Mouse (Mus musculus) embryonic facial prominence, embryonic 12.5 days (tissue): ENCODE results near the gene Rasa1. TPM values are rescaled to one million over a fixed set of nuclear protein-coding genes. Genes with fewer than 3 reads are reported as not detected.
A peak's percentile ranks its signal among the peaks of the same experiment; 100 is the strongest.

Source experiments
- ATAC-seq: fragments of 200-750 bp; cut with Nextera tagmentation; 2 replicates; pipeline ENCODE4 v1.8.0; 2017; ENCODE audit not compliant: insufficient number of reproducible peaks, insufficient read depth, low FRiP score, low TSS enrichment
- H3K27ac ChIP-seq: fragments of 300-500 bp; sonication (generic); 2 replicates; pipeline ENCODE4 v1.5.1; 2016; ENCODE audit warnings: mild to moderate bottlenecking
- H3K27me3 ChIP-seq: fragments of 300-500 bp; sonication (generic); 2 replicates; pipeline ENCODE4 v1.6.1; 2016; ENCODE audit warnings: mild to moderate bottlenecking, moderate library complexity
- H3K36me3 ChIP-seq: fragments of 300-500 bp; sonication (generic); 2 replicates; pipeline ENCODE4 v1.6.1; 2016; ENCODE audit warnings: mild to moderate bottlenecking
- H3K4me1 ChIP-seq: fragments of 300-500 bp; sonication (generic); 2 replicates; pipeline ENCODE4 v1.6.1; 2016
- H3K4me2 ChIP-seq: fragments of 300-500 bp; sonication (generic); replicated peaks from 2 replicates; pipeline ENCODE4 v1.6.1; 2016; ENCODE audit warnings: mild to moderate bottlenecking, moderate library complexity
- H3K4me3 ChIP-seq: fragments of 300-500 bp; sonication (generic); 2 replicates; pipeline ENCODE4 v1.5.1; 2016; ENCODE audit warnings: mild to moderate bottlenecking
- H3K9ac ChIP-seq: fragments of 300-500 bp; sonication (generic); 2 replicates; pipeline ENCODE4 v1.6.1; 2016; ENCODE audit warnings: mild to moderate bottlenecking, moderate library complexity
- H3K9me3 ChIP-seq: fragments of 300-500 bp; sonication (generic); 2 replicates; pipeline ENCODE4 v1.6.1; 2016; ENCODE audit warnings: mild to moderate bottlenecking, moderate library complexity
- WGBS: fragments of 180-500 bp; shearing (Covaris S2); methylation state at CpG from one replicate; pipeline ENCODE4 v1.1.7; 2016; 5-methylcytosine and 5-hydroxymethylcytosine counted together
- polyA plus RNA-seq: library from polyadenylated mRNA; unstranded; fragments of >200 nt; fragmentation: Nextera tagmentation; extraction: Ambion mirVana; gene quantifications from 2 replicates; pipeline ENCODE4 v1.2.1, GENCODE M21; 2016

Rasa1 gene
- polyA plus RNA-seq: 56.8 and 60.3 TPM in 2 replicates

DNA sequence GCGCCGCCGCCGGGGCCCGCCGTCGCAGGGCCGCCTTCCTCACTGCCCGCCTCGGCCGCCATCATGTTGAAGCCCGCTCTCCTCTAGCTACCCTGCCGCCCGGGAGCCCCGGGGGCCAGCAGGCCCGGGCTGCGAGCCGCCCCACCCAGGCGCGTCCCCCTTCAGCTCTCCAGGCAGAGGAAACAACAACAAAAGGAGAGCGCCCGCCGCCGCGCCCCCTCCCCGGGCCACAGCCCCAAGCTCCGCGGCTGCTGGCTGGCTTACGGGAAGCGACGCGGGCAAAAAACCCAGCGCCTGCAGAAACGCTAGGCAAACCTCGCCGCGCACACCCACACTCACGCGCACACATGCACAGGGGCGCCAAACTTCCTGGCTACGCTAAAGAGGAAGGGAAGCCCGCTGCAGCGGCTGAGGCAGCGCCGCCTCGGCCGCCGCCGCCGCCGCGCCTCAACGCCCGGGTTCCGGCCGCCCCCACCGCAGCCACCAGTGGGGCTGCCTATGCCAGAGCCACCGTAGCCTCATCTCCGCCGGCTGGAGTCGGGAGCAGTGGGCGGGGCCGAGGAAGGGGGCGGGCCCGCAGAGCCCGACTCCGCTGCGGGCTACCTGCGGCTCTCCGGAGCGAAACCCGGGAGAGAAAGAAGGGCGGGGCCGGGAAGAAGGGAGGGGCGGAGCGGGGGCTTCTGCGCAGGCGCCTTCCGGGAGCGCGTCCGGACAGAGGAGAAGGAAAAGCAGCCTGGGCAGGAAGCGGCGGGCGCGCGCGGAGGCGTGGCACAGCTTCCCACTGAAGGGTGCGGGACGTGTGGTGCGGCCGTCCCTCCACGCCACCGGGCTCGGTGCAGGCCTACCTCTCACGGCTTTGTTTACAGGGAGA lies at the start of gene Rasa1:
Gene Rasa1, minus strand, starts transcription at position 288 of the 871 bp plus-strand sequence.
- peak within 1 kb of the TSS; percentile 95 for H3K4me3 ChIP-seq
- WGBS: 1% methylated on average over 95 of the region's 97 CpGs
- H3K4me1 ChIP-seq: no peaks in the 10 kb centered on the region
- ATAC-seq: peak; percentile 100
- H3K9me3 ChIP-seq: no peaks in the 10 kb centered on the region
- no peaks in the 10 kb centered on the region for H3K36me3 ChIP-seq
- H3K9ac ChIP-seq: peak within 1 kb of the TSS; percentile 89
- H3K4me2 ChIP-seq: peak within 1 kb of the TSS; percentile 64
- H3K27me3 ChIP-seq: no peaks in the 10 kb centered on the region
- H3K27ac ChIP-seq: peak within 1 kb of the TSS; percentile 99

DNA sequence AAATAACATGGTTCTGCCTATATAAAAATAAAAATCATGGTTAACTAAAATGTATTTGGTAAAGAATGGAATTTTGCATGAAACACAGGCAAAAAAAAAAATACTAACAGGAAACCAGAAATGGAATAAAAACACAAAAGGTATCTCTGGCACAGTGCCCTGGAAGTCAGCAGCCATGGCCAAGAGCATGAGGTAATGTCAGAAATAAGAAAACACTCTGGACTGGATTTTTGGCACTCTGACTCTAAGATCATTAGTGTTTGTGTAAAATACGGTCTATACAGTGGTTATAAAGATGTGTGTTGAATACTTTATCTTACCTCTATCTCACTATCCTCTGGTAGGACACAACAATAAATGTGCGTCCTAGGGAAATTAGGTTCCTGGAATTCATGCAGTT lies 22.6 kb upstream of the Rasa1 start:
- no peak overlapping the region for H3K4me3 ChIP-seq
- no peaks in the 10 kb centered on the region for H3K36me3 ChIP-seq
- H3K27me3 ChIP-seq: no peaks in the 10 kb centered on the region
- H3K4me2 ChIP-seq: no peak overlapping the region
- no peak overlapping the region for H3K27ac ChIP-seq
- 90% methylated on average over 2 of the region's 2 CpGs for WGBS
- no peak for ATAC-seq
- H3K9ac ChIP-seq: no peak overlapping the region
- no peaks in the 10 kb centered on the region for H3K4me1 ChIP-seq
- H3K9me3 ChIP-seq: no peaks in the 10 kb centered on the region

DNA sequence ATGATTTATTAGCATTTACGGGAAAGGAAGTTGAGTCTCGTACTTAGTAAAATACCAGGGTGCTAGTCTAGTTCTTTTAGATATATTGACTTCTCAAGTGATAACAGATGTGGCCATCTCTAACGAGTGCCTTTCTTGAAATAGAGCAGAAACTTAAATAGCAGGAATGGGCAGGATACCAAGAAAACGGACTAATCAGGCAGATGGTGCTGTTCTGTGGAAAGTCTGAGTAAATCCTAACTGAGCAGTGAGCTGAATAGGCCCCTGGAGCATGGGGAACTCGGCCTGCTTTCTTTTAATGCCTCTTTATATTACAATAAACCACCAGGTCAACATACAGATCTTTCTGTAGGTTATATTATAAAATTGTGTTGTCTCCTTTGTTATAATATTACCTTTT lies 22.0 kb upstream of the Rasa1 start:
- no peak overlapping the region for H3K4me3 ChIP-seq
- no peak for ATAC-seq
- 40% methylated on average over 5 of the region's 5 CpGs for WGBS
- H3K36me3 ChIP-seq: no peaks in the 10 kb centered on the region
- H3K4me2 ChIP-seq: no peak overlapping the region
- no peaks in the 10 kb centered on the region for H3K4me1 ChIP-seq
- no peaks in the 10 kb centered on the region for H3K27me3 ChIP-seq
- no peak overlapping the region for H3K27ac ChIP-seq
- H3K9me3 ChIP-seq: no peaks in the 10 kb centered on the region
- H3K9ac ChIP-seq: no peak overlapping the region

DNA sequence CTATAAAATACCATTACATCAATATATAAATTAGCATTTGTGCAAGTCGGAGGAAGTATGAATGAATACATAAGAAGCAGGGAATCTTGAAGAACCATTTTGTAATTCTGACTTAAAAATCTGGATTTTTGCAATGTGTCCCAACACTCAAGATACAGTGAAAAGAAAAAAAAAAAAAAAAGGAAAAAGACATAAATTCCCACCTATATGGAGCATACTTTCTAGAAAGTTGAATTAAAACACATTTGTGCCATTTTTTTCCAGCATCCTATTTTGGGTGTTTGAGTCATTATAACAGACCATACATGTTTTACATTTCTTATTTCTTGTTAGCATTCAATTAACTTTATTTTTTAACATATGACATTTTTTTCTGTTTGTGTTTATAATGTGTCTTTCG lies 21.6 kb upstream of the Rasa1 start:
- Histone ChIP-seq H3K4me1 (no peaks in the 10 kb centered on the region), H3K9ac (no peak overlapping the region), H3K4me3 (no peak overlapping the region), H3K4me2 (no peak overlapping the region), H3K27ac (no peak overlapping the region), H3K27me3 (no peaks in the 10 kb centered on the region), H3K9me3 (no peaks in the 10 kb centered on the region), H3K36me3 (no peaks in the 10 kb centered on the region)
- ATAC-seq: no peak
- 92% methylated on average over 2 of the region's 2 CpGs for WGBS

DNA sequence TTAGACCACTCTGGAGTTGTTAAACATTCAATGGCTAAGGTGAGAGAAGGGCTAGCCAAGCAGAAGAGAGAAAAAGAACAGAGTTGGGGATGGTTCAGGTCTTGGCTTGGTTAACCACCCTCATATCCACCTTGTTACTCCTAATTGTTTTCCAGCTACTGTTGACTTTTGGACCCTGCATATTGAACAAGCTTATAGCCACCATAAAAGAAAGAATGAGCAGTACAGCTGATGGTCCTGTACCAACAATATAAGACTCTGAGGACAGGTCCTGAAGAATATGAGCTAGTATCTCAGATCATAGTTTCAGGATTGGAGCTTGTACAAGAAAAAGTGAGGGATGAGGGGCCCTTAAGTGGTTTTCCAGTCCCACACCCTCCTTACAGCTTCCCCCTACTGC lies 17.1 kb upstream of the Rasa1 start:
- no peaks in the 10 kb centered on the region for H3K36me3 ChIP-seq

DNA sequence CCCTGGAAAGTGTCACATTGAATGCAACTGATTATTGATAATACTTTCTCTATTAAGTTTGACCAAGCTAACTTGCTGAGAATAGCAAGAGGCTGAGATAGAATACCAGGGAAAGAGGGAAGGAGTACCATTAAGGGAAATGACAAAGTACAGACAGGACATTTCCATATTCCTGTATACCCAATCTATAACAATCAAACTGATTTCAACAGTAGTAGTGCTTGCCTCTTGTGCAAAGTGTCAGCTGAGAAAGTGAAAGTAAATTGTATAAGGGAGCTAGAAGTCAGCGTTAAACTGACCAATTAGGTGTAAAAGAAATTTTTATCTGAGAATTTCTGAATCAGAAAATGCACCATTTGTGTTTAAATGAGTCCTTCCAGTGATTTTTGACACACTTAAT lies 1.7 kb upstream of the Rasa1 start:
- no peaks in the 10 kb centered on the region for H3K9me3 ChIP-seq
- ATAC-seq: no peak
- no peak overlapping the region for H3K9ac ChIP-seq
- WGBS: 65% methylated on average over 1 of the region's 1 CpGs
- no peaks in the 10 kb centered on the region for H3K36me3 ChIP-seq
- no peaks in the 10 kb centered on the region for H3K27me3 ChIP-seq
- H3K4me1 ChIP-seq: no peaks in the 10 kb centered on the region
- no peak overlapping the region for H3K4me2 ChIP-seq
- no peak overlapping the region for H3K4me3 ChIP-seq
- no peak overlapping the region for H3K27ac ChIP-seq

More for the DNA sequence above, 17.1 kb upstream of the Rasa1 start:
- Histone ChIP-seq H3K4me3 (no peak overlapping the region), H3K4me1 (no peaks in the 10 kb centered on the region), H3K9ac (no peak overlapping the region), H3K9me3 (no peaks in the 10 kb centered on the region), H3K27me3 (no peaks in the 10 kb centered on the region), H3K4me2 (no peak overlapping the region), H3K27ac (no peak overlapping the region)
- no peak for ATAC-seq

DNA sequence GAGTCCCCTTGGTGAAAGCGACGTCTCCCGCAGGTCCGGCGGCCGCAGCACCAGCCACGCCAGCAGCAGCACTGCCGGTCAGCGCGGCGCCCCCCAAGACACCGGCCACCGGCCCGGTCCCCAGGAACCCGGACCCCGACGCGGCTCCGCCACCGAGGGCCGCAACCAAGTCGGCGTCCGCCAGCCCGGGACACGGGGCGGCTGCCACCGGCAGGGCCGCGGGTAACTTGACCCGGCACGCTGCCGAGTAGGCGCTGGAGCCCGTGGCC lies 422 bp downstream of the Rasa1 start:
- H3K4me3 ChIP-seq: peak overlapping the region; percentile 95
- H3K27me3 ChIP-seq: no peaks in the 10 kb centered on the region
- peak overlapping the region; percentile 64 for H3K4me2 ChIP-seq
- peak; percentile 4; the same call in 1 of the 2 replicates for ATAC-seq
- peak overlapping the region; percentile 89 for H3K9ac ChIP-seq
- H3K27ac ChIP-seq: peak overlapping the region; percentile 99
- no peaks in the 10 kb centered on the region for H3K4me1 ChIP-seq
- H3K36me3 ChIP-seq: no peaks in the 10 kb centered on the region
- no peaks in the 10 kb centered on the region for H3K9me3 ChIP-seq
- 0% methylated on average over 27 of the region's 35 CpGs for WGBS

DNA sequence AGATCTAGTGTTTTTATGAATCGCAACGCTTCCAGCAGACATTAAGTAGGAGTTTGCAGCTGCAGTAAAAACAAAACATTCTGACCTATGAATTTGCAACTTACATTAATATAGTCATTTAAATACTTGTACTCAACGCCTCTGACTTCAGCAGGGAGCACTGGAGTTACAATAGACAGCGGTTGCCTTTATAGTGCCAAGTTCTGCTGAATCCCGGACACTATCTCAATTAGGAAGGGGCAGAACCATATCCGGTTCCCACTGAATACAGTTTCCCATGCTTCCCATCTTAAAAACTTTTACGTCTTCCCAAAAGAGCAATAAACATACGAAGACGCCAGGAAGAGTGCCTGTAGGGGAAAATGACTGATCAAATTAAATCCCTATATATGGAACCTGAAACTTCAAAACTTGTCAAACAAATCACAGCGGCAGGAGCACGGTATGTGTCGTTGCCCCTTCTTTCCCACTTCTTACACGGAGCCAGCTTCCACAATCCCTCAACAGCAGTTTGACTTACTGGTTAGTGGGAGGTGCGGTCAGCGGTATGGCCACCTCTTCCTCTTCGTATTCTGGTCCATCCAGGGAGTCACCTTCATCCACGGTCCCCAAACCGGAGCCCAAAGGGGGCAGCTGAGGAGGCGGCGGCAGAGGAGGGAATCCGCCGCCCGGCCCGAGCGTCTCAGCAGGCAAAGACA lies 905 bp downstream of the Rasa1 start:
- Histone ChIP-seq H3K9me3 (no peaks in the 10 kb centered on the region), H3K4me3 (peak overlapping the region; percentile 95), H3K36me3 (no peaks in the 10 kb centered on the region), H3K27me3 (no peaks in the 10 kb centered on the region), H3K27ac (peak overlapping the region; percentile 99), H3K4me1 (no peaks in the 10 kb centered on the region), H3K4me2 (peak overlapping the region; percentile 64), H3K9ac (peak overlapping the region; percentile 89)
- under 1% methylated on average over 25 of the region's 25 CpGs for WGBS
- ATAC-seq: no peak

DNA sequence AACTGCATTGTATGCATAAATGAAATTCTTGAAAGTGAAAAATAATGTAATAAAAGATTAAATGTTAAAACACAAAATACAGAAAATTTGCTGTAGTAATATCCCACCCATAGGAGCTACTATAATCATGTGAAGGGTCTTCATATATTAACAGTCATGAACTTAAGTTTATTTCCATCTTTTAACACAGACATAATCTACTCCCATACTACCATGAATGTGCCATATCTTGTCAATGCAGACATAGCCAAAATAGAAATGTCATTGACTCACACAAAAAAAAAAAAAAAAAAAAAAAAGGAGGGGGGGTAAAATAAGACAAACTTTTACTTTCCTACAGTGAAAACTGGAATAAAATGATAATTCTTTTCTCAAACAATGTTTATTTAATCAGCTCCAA lies 6.3 kb downstream of the Rasa1 start:
- ATAC-seq: no peak
- Histone ChIP-seq H3K27me3 (no peaks in the 10 kb centered on the region), H3K36me3 (no peaks in the 10 kb centered on the region), H3K9me3 (no peaks in the 10 kb centered on the region), H3K4me2 (no peak overlapping the region), H3K4me3 (no peak overlapping the region), H3K9ac (no peak overlapping the region), H3K27ac (no peak overlapping the region), H3K4me1 (no peaks in the 10 kb centered on the region)

DNA sequence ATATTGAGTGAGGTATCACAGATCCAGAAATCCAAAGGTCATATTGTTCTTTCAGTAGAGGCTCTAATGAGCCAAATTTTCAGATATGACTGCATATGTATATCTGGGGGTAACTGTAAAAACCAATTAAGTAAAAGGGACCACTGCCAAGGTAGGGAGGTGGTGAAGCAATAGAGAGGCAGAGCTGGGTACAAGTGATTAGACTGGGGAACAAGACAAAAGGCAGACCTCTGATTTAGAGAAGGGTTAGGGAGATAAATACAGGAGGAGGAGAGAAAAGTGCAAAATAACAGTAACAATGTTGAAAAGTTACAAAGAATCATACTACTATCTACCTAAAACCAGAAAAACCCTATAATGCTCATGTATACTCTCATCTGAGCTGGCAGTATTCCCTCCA lies 10.0 kb downstream of the Rasa1 start:
- Histone ChIP-seq H3K4me1 (no peaks in the 10 kb centered on the region), H3K36me3 (no peaks in the 10 kb centered on the region), H3K9me3 (no peaks in the 10 kb centered on the region), H3K9ac (no peak overlapping the region), H3K4me2 (no peak overlapping the region), H3K27ac (no peak overlapping the region), H3K4me3 (no peak overlapping the region), H3K27me3 (no peaks in the 10 kb centered on the region)
- ATAC-seq: no peak

DNA sequence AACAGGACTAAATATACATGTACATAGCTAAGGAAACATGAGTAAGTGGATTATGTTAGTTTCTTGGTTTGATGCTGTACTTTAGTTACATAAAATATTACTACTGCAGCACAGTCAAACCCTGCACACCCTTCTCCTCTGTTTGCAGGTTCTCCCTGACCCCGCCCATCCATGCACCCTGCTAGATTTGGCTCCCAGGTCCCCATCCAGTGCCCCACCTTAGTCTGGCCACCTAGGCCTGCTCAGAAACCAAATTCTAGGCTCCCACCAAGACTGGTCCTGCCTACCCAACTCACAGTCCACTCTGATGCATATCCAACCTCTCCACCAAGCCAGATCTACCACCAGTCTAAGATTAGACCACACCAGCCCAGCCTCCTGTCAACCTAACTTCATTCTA lies 14.4 kb downstream of the Rasa1 start:
- Histone ChIP-seq H3K27me3 (no peaks in the 10 kb centered on the region), H3K9ac (no peak overlapping the region), H3K9me3 (no peaks in the 10 kb centered on the region), H3K4me2 (no peak overlapping the region), H3K27ac (no peak overlapping the region), H3K4me3 (no peak overlapping the region), H3K4me1 (no peaks in the 10 kb centered on the region), H3K36me3 (no peaks in the 10 kb centered on the region)
- WGBS: 85% methylated on average over 1 of the region's 1 CpGs
- no peak for ATAC-seq

DNA sequence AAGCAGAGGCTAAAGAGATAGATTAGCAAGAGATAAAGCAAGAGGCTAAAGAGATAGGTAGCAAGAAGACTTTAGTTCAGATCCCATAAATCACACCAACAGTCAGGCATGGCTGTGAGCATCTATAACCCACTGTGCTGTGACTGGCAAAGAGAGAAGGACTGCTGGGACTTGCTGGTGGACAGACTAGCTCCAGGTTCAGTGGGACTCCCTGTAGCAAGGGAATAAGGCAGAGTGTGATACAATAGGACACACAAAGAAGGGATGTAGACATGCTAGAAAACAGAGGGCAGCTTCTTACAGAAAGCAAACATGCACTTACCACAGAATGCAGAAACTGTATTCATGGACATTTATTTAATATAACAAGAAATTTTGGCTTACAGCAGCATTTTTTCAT lies 15.1 kb downstream of the Rasa1 start:
- Histone ChIP-seq H3K4me2 (no peak overlapping the region), H3K27ac (no peak overlapping the region), H3K9me3 (no peaks in the 10 kb centered on the region), H3K4me3 (no peak overlapping the region), H3K27me3 (no peaks in the 10 kb centered on the region), H3K36me3 (no peaks in the 10 kb centered on the region), H3K4me1 (no peaks in the 10 kb centered on the region), H3K9ac (no peak overlapping the region)
- no peak for ATAC-seq
